Mouse (Mus musculus) macrophage (primary cell): Measurements from ENCODE around the gene Prkag2. TPM values are rescaled to one million over a fixed set of nuclear protein-coding genes. Genes with fewer than 3 reads are reported as not detected.

Experiments
- H3K27ac ChIP-seq: fragments of 350-480 bp; formaldehyde crosslinking; 2 replicates; pipeline ENCODE4 v1.9.0; 2021
- H3K36me3 ChIP-seq: fragments of 350-480 bp; formaldehyde crosslinking; 2 replicates; pipeline ENCODE4 v1.9.0; 2021; ENCODE audit errors: inconsistent target
- H3K4me3 ChIP-seq: fragments of 350-480 bp; formaldehyde crosslinking; 2 replicates; pipeline ENCODE4 v1.9.0; 2021; ENCODE audit errors: inconsistent target
- H3K79me2 ChIP-seq: fragments of 350-480 bp; formaldehyde crosslinking; 2 replicates; pipeline ENCODE4 v1.9.0; 2021; ENCODE audit errors: inconsistent target
- WGBS: methylation state at CpG from one replicate; pipeline ENCODE4 v1.1.7; 2026; ENCODE audit warnings: inconsistent platforms; ENCODE audit not compliant: missing documents; 5-methylcytosine and 5-hydroxymethylcytosine counted together
- polyA plus RNA-seq: library from polyadenylated mRNA; stranded (reverse); fragments of 250-400 nt; gene quantifications from 3 replicates; pipeline ENCODE4 v1.2.4, GENCODE M21; 2018; ENCODE audit warnings: inconsistent platforms

Gene Prkag2
- polyA plus RNA-seq, 1 experiment from 2014 or later = 28.2 TPM

- WGBS = 75% methylated on average over 1 of the region's 1 CpGs
- Histone ChIP-seq H3K4me3 (no peak overlapping the region), H3K79me2 (no peaks in the 10 kb centered on the region; the same call in 1 of the 2 replicates), H3K27ac (no peak overlapping the region), H3K36me3 (no peaks in the 10 kb centered on the region)
Measured at GRCm38 (mm10) chr5:25047670-25048069, 52.8 kb downstream of the Prkag2 start.

DNA sequence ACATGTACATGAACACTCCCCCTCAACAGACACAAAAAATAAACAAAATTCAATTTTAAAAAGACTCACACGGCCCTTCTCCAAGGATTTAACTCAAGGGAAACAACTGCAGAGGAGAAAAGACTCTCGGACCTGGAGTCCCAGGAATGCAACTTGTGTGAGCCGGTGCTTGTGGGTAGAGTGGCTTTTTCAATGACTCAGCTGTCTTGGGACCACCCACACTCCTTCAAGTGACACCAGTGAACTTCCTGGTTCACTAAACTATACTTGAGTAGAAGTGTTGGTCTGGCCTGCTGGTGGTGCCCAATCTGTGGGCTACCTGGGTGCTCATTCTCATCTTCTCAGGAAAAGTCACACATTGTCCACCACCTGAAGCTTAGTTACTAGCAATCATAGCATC lies 53.7 kb downstream of the Prkag2 start:
- no peaks in the 10 kb centered on the region for H3K36me3 ChIP-seq
- H3K4me3 ChIP-seq = no peak overlapping the region
- no peaks in the 10 kb centered on the region; the same call in 1 of the 2 replicates for H3K79me2 ChIP-seq
- no peak overlapping the region for H3K27ac ChIP-seq
- 61% methylated on average over 3 of the region's 3 CpGs for WGBS

- H3K36me3 ChIP-seq = no peaks in the 10 kb centered on the region
- H3K27ac ChIP-seq = no peak overlapping the region
- no peaks in the 10 kb centered on the region; the same call in 1 of the 2 replicates for H3K79me2 ChIP-seq
- no peak overlapping the region for H3K4me3 ChIP-seq
- WGBS = 91% methylated on average over 2 of the region's 2 CpGs
Measured at GRCm38 (mm10) chr5:25044007-25044406, 56.4 kb downstream of the Prkag2 start.

DNA sequence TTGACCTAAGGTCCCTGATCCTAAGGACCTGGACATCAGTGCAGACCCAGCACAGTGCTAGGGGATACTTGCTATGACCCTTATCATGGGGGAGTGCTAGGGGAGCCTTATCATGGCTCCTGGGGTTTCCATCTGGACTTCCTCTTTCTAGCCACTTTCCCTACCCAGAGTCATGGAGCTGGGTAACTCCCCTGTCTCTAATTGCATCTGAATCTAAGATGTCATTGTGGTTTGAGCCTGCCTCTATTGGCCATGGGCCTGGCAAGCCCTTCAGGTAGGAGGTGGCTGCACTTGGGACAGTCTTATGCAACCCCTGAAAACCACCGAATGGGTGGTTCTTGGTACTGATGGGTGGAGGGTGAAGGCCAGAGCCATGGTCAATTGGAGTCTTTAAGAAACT lies 58.5 kb downstream of the Prkag2 start:
- no peak overlapping the region for H3K4me3 ChIP-seq
- H3K79me2 ChIP-seq = no peaks in the 10 kb centered on the region; the same call in 1 of the 2 replicates
- WGBS = 0% methylated on average over 1 of the region's 1 CpGs
- H3K27ac ChIP-seq = no peak overlapping the region
- H3K36me3 ChIP-seq = no peaks in the 10 kb centered on the region

- 85% methylated on average over 5 of the region's 5 CpGs for WGBS
Measured at GRCm38 (mm10) chr5:25041307-25041706, 59.1 kb downstream of the Prkag2 start.

DNA sequence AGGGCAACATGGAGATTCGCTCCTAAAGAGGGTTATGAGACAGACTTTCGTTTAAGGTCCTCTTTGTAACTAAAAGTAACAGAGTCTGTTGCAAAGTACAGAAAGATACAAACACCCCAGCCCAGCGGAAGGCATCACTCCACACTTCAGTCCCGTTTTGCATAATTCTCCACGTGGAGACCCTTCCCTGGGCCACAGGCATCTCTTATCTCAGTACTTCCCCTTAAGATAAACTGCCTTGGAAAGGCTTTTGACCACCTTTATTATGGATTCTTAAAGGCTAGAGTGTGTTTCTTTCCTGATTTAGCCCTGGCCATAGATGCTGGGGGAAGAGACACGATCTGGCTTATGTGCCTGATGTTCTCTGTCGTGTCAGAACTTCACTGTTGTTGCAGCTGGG lies 59.5 kb downstream of the Prkag2 start:
- WGBS = 80% methylated on average over 7 of the region's 7 CpGs

More at GRCm38 (mm10) chr5:25041307-25041706, 59.1 kb downstream of the Prkag2 start:
- Histone ChIP-seq H3K4me3 (no peak overlapping the region), H3K27ac (no peak overlapping the region), H3K79me2 (no peaks in the 10 kb centered on the region; the same call in 1 of the 2 replicates), H3K36me3 (no peaks in the 10 kb centered on the region)

GRCm38 (mm10) chr5:25038827-25039226 lies 61.6 kb downstream of the Prkag2 start:
- H3K36me3 ChIP-seq = no peaks in the 10 kb centered on the region
- H3K79me2 ChIP-seq = no peaks in the 10 kb centered on the region; the same call in 1 of the 2 replicates
- H3K27ac ChIP-seq = no peak overlapping the region
- 93% methylated on average over 2 of the region's 2 CpGs for WGBS
- no peak overlapping the region for H3K4me3 ChIP-seq

More for the DNA sequence above, 59.5 kb downstream of the Prkag2 start:
- Histone ChIP-seq H3K79me2 (no peaks in the 10 kb centered on the region; the same call in 1 of the 2 replicates), H3K27ac (no peak overlapping the region), H3K36me3 (no peaks in the 10 kb centered on the region), H3K4me3 (no peak overlapping the region)

- no peak overlapping the region for H3K4me3 ChIP-seq
- no peak overlapping the region for H3K27ac ChIP-seq
- 96% methylated on average over 3 of the region's 3 CpGs for WGBS
- no peaks in the 10 kb centered on the region; the same call in 1 of the 2 replicates for H3K79me2 ChIP-seq
- no peaks in the 10 kb centered on the region for H3K36me3 ChIP-seq
Measured at GRCm38 (mm10) chr5:25035391-25035790, 65.1 kb downstream of the Prkag2 start.

DNA sequence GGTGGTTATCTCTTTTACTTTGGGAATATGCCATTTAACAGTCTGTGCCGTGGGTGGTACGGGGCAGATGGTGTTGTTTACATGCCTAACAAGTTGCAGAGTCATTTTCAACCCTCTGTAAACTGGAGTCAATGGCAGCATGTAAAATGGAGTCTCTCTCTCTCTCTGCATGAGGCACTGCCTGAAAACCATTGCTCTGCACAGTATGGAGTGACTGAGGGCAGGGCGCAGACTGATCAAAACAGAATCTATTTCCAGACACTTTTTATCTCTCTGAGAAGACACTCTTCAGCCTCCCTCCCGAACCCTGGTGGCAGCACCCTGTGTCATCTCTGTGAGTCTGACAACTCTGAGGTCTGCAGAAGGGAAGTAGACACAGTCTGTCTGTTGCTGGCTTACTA lies 69.0 kb downstream of the Prkag2 start:
- WGBS = 54% methylated on average over 4 of the region's 4 CpGs
- no peak overlapping the region for H3K4me3 ChIP-seq
- H3K79me2 ChIP-seq = no peaks in the 10 kb centered on the region
- H3K36me3 ChIP-seq = no peaks in the 10 kb centered on the region
- no peak overlapping the region for H3K27ac ChIP-seq

- WGBS = 95% methylated on average over 10 of the region's 11 CpGs
- H3K4me3 ChIP-seq = no peak overlapping the region
- H3K36me3 ChIP-seq = no peaks in the 10 kb centered on the region
- no peaks in the 10 kb centered on the region for H3K79me2 ChIP-seq
- no peak overlapping the region for H3K27ac ChIP-seq
Measured at GRCm38 (mm10) chr5:25031037-25031436, 69.4 kb downstream of the Prkag2 start.

DNA sequence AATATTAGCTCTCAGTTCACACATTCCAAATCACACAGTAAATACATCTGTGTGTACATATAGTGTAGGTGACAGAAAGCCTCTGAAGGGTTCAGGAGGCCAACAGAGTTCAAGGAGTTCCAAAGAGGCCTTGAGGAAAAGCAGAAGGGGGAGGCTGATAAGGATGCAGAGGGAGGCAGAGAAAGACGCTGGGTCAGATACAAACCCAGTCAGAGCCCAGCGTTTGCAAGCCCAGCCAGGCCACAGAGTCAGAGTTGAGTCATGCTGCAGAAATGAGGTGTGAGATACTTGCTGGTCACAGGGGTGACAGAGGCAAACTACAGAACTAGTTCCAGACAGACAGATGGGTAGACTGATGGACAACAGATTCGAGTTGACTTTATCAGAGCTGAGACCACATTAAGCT lies 70.2 kb downstream of the Prkag2 start:
- WGBS = 65% methylated on average over 3 of the region's 3 CpGs
- Histone ChIP-seq H3K79me2 (no peaks in the 10 kb centered on the region), H3K27ac (no peak overlapping the region), H3K4me3 (no peak overlapping the region), H3K36me3 (no peaks in the 10 kb centered on the region)

DNA sequence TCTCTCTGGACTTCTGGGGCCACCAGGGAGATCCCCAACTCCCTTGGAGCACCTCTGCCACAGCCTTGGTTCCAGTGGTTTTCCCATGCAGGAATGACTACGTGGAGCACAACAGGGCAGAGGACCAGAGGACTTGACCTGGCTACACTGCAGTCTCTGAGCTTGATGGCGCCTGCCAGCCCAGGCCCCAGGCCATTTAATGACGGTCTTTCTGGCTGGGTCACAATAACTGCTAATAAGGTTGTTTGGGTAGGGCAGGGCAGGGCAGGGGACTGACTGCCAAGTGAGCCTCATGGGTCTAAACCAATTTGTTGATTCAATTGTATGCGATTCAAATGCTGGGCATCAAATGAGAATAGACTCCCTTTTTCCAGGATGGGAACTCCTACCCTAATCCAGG lies 72.8 kb downstream of the Prkag2 start:
- WGBS = 94% methylated on average over 4 of the region's 4 CpGs
- Histone ChIP-seq H3K79me2 (no peaks in the 10 kb centered on the region), H3K27ac (no peak overlapping the region), H3K4me3 (no peak overlapping the region), H3K36me3 (no peaks in the 10 kb centered on the region)

- no peaks in the 10 kb centered on the region for H3K79me2 ChIP-seq
- peaks cover 1% of the 10 kb centered on the region; the same call in 1 of the 2 replicates for H3K36me3 ChIP-seq
- H3K27ac ChIP-seq = no peak overlapping the region
- no peak overlapping the region for H3K4me3 ChIP-seq
- 88% methylated on average over 12 of the region's 12 CpGs for WGBS
Measured at GRCm38 (mm10) chr5:25025309-25026019, 75.0 kb downstream of the Prkag2 start.

DNA sequence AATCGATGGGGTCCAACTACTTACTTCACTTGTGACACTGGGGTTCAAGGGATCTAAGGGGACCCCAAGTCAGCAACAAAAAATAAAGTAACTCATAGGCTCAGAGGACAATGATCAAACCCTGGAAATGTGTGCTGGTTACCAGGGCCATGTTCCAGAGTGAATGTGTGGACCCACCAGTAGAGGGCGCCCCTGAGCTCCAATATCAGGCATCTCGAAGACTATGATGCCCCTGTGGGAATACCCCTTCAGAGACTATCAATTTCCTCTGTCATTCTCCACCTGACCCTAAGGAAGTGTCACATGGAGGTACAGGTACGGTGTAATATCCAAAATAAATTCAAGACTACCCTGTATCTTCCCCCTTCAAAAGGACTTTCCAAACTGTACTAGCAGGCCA lies 77.5 kb downstream of the Prkag2 start:
- H3K79me2 ChIP-seq = no peaks in the 10 kb centered on the region
- no peak overlapping the region for H3K27ac ChIP-seq
- 34% methylated on average over 4 of the region's 4 CpGs for WGBS
- H3K4me3 ChIP-seq = no peak overlapping the region
- peaks cover 6% of the 10 kb centered on the region; the same call in 1 of the 2 replicates for H3K36me3 ChIP-seq

GRCm38 (mm10) chr5:25019221-25019620 lies 81.2 kb downstream of the Prkag2 start:
- Histone ChIP-seq H3K36me3 (peaks cover 6% of the 10 kb centered on the region; the same call in 1 of the 2 replicates), H3K27ac (no peak overlapping the region), H3K4me3 (no peak overlapping the region), H3K79me2 (no peaks in the 10 kb centered on the region)
- 92% methylated on average over 3 of the region's 6 CpGs for WGBS
